Mouse (Mus musculus): Measurements from ENCODE around the gene Pim3.

The Pim3 gene

DNA sequence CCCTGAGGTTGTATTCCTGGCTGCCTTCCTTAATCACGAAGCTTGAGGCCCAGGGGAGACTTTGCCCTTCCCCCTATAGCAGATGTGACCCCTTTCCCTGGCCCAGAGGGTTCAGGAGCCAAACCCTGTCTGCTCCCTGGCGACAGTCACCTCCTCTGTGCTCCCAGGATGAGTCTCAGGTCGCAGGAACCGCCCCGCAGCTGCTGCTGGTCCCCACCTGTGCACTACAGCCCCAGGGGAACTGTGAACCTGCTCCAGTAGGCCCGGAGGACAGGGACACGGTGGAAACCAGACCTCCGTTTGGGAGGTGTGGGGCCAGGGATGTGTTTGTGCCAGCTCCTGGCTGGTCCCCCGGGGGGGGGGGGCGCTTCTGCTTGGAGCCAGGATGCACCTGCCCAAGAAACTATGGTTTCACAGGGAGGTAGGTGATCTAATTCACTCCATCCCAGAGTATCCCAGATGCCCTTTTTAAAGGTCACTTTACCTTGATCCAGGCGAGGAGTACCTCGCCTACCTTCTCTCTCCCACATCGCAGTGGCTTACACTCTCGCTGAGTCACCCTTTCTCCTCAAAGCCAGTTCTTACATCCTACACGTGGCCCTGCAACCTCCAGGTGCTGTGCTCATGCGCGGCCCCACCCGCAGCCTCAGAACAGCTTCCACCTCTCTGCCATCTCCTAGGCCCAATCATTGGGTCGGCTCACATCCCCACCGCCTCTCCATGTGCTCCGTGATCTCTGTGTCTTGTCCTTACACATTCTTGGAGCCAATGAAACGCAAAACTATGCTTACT is 19.5 kb downstream of the Pim3 start:
- DNase-seq (ENCODE audit: low read depth, low spot score) = no peak

DNA sequence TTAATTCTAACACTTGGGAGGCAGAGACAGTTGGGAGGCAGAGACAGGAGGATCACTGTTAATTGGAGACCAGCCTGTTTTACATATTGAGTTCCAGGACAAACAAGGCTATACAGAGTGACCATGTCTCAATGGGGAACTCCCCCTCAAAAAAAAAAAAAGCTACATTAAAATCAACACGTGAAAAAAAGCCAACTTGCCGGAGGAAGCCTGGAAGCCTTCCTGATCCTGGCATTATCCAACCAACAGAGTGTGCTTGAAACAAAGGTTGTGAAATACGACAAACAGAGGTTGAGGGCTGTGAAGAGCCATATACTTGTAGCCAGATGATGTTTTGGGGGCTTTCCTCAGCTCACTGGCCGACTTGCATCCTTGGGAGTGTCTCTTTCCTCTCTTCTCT is 20.9 kb downstream of the Pim3 start:
- no peak for DNase-seq (ENCODE audit: low read depth, low spot score)

DNA sequence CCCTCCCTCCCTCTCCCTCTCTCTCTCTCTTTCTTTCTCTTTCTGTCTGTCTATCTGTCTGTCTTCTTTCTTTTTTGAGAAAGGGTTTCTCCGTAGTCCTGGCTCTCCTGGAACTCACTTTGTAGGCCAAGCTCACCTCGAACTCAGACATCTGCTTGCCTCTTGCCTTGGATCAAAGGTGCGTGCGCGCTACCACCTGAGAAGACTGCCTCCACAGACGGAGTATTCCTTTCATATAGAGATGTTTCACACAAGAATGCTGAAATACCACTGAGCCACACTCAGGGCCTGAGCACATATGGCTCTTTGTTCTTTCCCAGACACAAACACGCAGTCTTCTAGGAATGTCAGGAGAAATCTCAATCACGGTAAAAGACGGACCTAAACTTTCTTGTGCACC is 21.4 kb downstream of the Pim3 start:
- DNase-seq (ENCODE audit: low read depth, low spot score) = no peak

DNA sequence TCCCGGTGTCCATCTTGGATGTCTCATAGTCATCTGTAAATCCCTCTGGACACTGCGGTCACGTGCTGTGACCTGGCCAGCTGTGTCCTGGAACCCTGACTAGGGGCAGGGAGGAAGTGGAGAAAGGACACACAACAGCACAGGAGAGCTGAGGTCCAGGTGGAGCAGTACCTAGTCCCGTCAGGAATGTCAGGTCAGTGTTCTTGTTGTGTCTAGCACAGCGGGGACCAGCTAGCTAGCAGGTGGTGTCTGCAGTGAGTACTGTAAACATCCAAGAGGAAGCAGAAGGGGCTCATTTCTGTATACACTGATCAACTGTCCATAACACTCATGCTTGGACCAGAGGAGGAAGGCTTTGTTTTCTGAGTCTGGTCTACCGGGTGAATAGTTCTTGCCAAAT is 23.4 kb downstream of the Pim3 start:
- no peak for DNase-seq (ENCODE audit: low read depth, low spot score)

DNA sequence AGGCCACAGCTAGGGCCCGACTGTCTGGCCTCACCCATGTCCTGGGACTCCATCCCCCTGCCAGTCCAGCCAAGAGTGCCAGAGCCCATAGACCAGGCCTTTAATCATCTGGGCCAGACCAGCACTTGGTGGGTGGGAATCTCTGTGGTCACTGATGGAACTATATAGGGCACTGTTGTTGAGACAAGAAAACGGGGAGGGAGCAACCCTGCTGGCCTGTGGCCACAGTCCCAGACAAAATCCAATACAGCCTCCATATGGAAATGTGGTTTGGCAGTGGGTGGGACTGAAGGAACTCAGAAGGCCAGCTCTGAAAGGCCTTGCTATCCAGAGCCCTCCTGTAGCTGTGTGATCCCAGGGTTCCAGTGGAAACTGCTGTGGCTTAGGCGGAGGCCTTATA is 27.0 kb downstream of the Pim3 start:
- DNase-seq (ENCODE audit: low read depth, low spot score) = no peak

DNA sequence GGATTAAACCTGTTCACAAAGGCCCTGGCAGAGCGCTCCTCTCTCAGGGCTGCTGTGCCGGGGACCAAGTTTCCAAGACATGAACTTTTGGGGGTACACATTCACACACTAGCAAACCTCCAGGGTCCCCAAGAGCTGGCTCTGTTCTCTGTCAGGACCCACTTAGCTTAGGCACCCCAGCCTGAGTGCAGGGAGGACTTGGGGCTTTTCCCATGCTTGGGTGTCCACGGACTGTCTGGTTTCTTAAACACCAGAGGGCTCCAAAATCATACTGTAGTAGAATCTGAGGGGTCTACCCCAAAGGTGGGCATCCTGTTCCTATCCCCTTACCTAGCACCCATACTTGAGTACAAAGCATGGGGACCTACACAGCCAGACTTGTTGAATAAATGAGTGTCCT is 28.0 kb downstream of the Pim3 start:
- DNase-seq (ENCODE audit: low read depth, low spot score) = no peak

DNA sequence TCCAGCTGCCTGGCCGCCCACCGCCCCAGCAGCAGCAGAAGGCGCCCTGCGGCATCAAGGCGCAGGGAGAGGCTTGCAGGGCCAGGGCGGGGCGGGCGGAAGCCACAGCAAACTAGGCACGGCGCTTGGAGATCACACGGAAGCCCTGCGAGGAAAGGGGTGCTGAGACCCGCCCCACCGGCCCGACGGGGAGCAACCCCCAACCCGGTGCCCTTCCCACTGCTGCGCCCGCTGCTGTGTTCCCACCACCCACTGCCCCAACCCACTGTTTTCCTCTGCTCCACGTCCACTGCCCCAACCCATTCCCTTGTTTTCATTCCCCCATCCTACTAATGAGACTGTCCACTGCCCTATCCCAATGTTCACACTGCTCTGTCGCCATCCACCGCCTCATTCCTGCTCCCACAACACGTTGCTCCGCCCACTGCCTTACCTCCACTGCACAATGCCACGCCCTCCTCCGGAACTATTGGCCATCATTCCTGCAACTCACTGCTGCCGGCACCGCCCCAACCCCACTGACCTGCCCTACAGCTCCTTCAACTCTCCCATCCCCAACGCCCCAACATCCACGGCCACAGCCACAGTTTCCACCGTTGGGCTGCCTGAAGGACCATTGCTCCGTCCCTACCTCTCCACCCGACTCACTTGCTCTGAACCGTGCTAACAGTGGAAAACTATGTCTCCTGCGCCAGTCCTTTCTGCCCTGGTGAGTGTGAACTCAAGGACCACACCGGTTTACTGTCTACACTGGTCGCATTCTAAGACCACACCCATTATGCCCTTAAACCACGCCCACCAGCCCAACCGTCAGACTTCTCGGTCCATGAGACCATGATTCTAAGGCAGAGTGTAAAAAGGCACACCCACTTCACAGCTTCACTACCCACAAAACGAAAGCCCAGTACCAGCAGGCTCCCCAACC is 29.0 kb downstream of the Pim3 start:
- peak; percentile 52 for DNase-seq (ENCODE audit: low read depth, low spot score)

DNA sequence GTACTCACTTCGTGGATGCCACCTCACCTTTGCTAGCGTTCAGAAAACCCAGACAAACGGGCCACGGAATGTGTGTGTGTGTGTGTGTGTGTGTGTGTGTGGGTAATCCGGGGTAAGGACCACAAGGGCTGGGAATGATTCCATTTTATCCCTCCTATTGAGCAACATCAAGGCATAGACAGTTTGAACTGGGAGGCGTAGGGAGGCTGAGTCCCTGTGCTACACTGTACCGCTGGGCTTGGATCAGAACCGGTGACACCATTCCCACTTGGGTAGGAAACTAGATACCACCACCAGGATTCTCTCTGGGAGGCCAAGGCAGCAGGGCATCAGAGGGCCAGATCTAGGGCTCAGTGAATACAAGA is 29.7 kb downstream of the Pim3 start:
- DNase-seq (ENCODE audit: low read depth, low spot score) = no peak

DNA sequence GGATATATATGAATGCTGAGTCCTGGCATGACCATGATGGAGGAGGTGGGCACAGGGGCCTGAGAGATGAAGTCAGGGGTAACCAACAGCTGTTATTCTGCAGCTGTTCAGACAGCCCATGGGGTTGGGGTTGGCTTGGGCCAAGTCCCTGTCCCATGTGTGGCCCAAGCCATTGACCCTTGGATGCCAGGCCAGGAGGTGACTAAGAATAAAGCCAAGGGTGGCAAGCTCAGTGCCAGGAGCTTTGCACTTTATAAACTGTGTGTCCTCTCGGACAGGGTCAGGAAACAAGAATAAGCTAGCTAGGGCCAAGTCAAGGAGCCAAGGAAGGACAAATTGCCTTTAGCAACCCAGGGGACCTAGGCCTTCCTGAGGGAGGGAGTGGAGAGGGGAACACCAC is 30.3 kb downstream of the Pim3 start:
- no peak for DNase-seq (ENCODE audit: low read depth, low spot score)

DNA sequence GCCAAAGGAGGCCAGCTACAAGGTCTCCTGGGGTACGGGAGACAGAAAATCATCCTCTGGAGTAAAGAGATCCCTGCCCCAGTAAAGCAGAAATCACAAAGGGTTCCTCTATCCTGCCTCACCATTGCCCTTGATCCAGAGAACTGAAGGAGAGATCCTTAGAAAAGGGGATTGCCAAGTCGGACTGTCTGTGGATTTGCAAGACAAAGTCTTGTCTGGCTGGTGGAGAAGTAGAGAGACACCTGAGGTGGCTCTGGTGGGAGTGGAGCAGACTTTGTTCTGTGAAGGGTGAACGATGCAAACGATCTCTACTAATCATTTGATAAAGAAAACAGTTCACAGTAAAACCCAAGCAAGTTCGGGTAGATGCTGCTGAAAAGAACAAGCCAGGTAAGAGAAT is 30.9 kb downstream of the Pim3 start:
- DNase-seq (ENCODE audit: low read depth, low spot score) = no peak

DNA sequence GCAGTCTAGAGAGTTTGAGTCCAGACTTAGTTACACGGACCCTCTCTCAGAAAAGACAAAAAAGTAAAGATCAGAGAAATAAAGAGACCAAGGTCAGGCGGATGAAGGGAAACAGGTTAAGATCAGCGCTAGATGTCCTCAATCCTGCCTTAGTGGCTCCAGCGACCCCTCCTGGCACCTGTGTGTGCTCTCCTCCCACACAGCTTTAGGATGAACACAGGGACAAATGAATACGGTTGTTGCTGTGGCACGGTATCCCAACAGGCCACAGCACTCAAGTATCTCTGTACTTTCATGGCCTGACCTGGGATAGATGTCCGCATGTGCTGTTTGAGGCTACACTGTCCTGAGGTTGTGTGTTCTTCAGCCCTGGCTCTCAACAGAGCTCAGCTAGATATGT is 33.1 kb downstream of the Pim3 start:
- no peak for DNase-seq (ENCODE audit: low read depth, low spot score)

DNA sequence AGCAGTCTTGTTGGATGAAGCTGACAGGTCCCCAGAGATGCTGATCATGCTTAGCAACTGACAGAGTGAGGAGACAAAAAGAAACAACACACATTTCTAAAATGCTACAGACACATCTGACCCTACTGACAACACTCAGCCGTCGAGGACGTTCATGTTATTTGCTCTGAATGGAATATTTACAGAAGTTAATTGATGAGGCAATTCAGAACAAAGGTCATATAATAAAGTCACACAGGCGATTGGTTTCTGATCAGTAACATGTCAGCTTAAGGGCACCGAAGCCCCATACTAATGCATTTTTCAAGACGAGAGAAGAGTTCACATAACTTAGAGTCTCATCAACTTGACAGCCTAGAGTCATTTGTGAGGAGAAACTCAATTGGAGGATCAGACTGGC is 33.9 kb downstream of the Pim3 start:
- no peak for DNase-seq (ENCODE audit: low read depth, low spot score)

DNA sequence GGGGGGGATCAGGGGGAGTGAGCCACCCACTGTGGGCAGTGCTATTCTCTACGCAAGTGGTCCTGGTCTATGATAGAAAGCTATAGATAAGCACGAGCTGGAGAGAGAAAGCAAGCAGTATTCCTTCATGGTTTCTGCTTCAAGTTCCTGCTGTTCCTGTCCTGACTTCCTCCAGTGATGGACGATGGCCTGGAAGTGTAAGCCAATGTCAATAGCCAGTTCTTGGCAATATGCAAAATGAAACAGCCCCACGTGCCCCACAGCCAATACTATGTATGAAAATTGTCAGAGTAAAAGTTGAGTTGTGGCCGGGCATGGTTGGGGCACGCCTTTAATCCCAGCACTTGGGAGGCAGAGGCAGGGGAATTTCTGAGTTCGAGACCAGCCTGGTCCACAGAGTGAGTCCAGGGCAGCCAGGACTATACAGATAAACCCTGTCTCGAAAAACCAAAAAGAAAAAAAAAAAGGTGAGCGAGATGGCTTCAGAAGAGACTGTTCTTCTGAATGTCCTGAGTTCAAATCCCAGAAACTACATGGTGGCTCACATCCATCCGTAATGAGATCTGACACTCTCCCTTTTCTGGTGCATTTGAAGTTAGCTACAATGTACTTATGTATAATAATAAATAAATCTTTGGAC is 34.5 kb downstream of the Pim3 start:
- DNase-seq (ENCODE audit: low read depth, low spot score) = no peak

DNA sequence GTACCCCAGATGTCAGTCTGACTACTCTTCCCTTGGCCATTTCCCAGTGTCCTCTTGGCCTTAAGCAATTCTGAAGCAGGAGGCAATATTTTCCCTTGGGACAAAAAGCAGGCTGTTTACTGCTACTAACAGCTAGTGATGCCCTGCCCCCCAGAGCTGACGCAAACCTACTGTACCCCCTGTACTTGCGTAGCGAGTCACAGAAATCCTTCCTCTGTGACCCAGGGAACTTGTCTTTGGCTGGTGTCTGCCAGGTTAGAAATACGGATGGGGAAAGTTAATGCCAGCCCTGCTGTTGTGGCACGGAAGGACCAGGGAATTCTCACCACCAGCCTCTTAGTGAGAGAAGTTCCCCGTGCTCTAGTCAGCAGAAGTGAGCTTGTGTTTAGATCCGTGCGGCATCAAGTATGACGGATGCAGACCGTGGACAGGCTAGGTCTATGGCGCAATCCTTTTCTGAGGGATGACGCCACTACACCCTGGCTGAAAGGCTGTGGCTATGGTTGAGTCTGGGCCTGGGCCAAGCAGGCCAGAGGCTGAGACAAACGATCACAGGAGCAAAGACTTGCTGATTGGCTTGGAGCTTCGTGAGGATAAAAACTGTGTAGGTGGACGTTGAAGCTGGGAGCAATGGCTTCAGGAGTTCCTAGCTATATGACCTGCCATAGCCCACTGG is 40.4 kb downstream of the Pim3 start:
- no peak for DNase-seq (ENCODE audit: low read depth, low spot score)

DNA sequence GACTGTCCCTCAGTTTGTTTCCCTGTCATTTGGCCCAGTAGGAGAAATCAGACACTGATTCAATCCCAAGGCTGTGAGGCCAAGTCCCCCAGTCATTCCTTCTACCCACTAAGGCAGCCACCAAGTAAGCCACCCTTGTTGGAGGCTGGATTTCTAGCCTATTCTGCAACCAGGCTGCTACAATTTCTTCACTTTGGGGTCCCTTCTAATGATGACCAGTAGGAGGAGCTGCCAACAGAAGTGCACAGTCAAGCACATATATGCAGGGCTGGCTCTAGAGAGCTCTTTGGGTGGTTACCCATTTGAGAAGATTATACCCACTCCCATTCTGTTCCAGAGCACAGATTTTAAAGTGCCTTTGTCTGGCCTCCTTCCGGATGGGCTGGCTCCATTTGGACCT is 41.1 kb downstream of the Pim3 start:
- DNase-seq (ENCODE audit: low read depth, low spot score) = no peak

DNA sequence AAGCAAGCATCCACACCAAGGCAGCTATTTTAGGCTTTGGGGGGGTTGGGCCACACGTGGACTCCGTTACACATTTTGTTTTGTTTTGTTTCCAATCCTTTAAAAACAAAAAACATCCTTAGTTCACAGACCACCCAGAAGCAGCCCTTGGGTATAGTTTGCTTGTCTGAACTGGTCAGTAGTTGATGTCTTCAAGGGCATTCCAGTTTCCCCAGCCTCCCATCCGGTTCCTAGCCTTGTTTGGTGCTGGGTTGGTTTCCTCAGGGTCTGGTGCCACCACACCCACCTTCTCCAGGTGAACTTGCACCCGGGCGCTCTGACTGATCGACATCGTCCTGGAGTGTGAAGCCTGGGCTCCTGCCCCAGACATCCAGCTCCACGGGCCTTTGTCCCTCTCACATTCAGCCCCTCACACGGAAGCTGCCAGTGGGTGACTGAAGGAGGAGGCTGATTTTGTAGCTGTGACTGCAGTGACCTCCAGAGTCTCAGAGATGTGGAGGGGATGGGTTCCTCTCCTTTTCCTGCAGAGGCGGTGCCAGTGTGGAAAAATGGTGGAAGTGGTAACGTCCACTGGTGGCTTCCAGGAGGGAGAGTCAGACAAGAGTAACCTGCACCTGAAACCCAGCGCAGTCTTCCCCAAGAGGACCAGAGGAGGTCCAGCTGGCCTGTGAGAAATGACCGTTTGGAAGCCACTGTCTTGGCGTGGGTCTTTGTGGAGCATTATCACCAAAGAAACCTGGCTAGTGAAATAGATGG is 42.2 kb downstream of the Pim3 start:
- no peak for DNase-seq (ENCODE audit: low read depth, low spot score)

DNA sequence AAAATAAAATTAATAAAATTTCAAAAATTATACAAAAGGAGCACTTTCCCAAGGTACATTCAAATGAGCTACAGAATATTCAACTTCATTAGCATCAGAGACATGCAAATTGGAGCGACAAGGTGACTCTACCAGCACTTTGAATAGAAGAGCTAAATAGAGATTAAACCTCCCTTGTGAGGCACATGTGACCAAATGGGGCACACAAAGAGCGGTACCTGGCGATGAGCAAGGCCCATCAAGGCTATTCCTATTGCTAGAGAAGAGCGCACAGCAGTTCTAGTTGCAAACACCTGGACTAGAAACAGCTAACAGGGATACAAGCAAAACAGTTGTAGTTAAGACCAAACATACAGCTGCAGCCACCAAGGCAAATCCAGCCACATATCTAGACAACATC is 44.4 kb downstream of the Pim3 start:
- no peak for DNase-seq (ENCODE audit: low read depth, low spot score)

DNA sequence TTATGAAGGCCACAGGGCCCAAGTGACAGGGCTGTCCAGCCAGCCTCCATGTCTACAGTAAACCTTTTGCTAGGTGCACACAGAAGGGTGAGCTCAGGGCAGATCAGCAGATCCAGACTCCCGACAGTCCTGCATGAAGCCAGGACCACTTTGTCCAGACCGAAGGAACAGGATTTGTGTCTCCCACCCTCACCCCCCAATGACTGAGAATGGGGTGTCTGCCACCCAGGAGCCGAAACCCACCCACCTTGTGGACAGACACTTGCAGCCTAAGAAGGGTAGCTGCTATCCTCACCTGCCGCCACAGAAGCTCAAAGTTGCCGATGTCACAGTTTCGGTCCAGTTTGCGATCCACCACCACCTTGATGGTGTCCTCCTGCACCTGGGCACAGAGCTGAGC is 53.1 kb downstream of the Pim3 start:
- DNase-seq (ENCODE audit: low read depth, low spot score) = no peak

Measured in c-Kit-negative CD71-positive TER-119-positive erythroid progenitor cells, embryonic 14.5 days (primary cell).